Mouse (Mus musculus) spleen, postnatal 36 days (tissue): ENCODE measurements around the gene Tpo.

ENCODE experiments used
- DNase-seq, 2 experiments: peaks; one replicate each; pipeline ENCODE4 v3.0.0; 2022; ENCODE audit warnings: low spot score in 2 of 2, mixed read lengths in 1 of 2

The Tpo gene

GRCm38 (mm10) chr12:30132524-30132923, at the start of gene Tpo:
Gene Tpo (minus strand): TSS chr12:30132624.
- DNase-seq: no peak

GRCm38 (mm10) chr12:30181721-30182120, 49.3 kb upstream of the Tpo start:
- DNase-seq: no peak

GRCm38 (mm10) chr12:30179623-30180022, 47.2 kb upstream of the Tpo start:
- DNase-seq: no peak

GRCm38 (mm10) chr12:30177966-30178365, 45.5 kb upstream of the Tpo start:
- DNase-seq: no peak

GRCm38 (mm10) chr12:30177529-30177928, 45.1 kb upstream of the Tpo start:
- DNase-seq: no peak

GRCm38 (mm10) chr12:30168491-30168890, 36.1 kb upstream of the Tpo start:
- DNase-seq: no peak

GRCm38 (mm10) chr12:30164538-30164937, 32.1 kb upstream of the Tpo start:
- DNase-seq: no peak

GRCm38 (mm10) chr12:30164005-30164404, 31.6 kb upstream of the Tpo start:
- no peak for DNase-seq

- DNase-seq: no peak
These were observed 29.4 kb upstream of the Tpo start for GRCm38 (mm10) chr12:30161731-30162406.

GRCm38 (mm10) chr12:30160475-30160874, 28.1 kb upstream of the Tpo start:
- no peak for DNase-seq

GRCm38 (mm10) chr12:30159788-30160187, 27.4 kb upstream of the Tpo start:
- DNase-seq: no peak

- DNase-seq: no peak
These were observed 21.8 kb upstream of the Tpo start for GRCm38 (mm10) chr12:30154079-30154673.

- no peak for DNase-seq
These were observed 9.7 kb upstream of the Tpo start for GRCm38 (mm10) chr12:30142085-30142484.

GRCm38 (mm10) chr12:30129411-30129716, 3.1 kb downstream of the Tpo start:
- DNase-seq: no peak

- no peak for DNase-seq
These were observed 3.6 kb downstream of the Tpo start for GRCm38 (mm10) chr12:30128561-30129410.

- DNase-seq: no peak
These were observed 10.1 kb downstream of the Tpo start for GRCm38 (mm10) chr12:30122347-30122746.

GRCm38 (mm10) chr12:30112271-30112670, 20.2 kb downstream of the Tpo start:
- DNase-seq: no peak

GRCm38 (mm10) chr12:30109646-30110605, 22.5 kb downstream of the Tpo start:
- no peak for DNase-seq

- no peak for DNase-seq
These were observed 29.4 kb downstream of the Tpo start for GRCm38 (mm10) chr12:30102891-30103565.

GRCm38 (mm10) chr12:30092081-30092480, 40.3 kb downstream of the Tpo start:
- DNase-seq: no peak

GRCm38 (mm10) chr12:30083971-30084370, 48.5 kb downstream of the Tpo start:
- no peak for DNase-seq
